In the genomic region with DNA sequence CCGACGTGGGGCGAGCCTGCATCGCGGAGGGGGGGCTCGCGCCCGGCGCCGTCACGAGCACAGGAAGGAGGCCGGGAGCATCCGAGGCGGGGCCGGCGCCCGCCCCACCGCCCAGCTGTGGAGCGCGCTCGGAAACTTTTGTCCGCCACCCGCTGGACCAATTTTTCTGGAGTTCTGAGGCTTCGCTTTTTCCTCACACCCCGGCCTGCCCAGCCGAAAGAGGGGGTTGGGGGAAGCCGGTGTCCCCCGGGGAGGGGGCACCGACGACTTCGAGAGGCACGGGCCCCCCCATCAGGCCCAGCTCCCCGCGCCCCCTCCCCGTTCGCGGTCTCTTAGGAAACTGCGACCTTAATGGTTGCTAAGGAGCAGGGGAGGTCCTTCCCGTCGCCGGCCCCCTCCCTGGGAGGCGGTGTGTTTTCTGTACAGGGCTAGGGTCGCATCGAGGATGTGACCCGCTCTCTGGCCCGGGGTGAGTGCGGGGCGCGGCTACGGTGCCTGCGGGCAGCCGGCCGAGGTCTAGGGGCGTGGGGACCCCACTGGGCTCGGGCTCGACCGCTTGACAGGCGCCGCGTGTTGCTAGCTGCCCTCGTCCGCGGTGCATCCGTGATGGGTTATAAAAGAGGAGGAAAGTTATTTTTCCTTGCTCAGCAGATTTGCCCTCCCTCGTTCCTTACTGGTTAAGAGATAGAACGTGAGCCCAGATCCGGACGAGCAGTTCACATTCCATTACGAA, we compare ENCODE assay signal across 8 mouse cellular contexts. TPM values are rescaled to one million over a fixed set of nuclear protein-coding genes. Genes with fewer than 3 reads are reported as not detected.
DNase-seq lines count a peak whose midpoint lies in the region; ATAC-seq lines count a peak whose summit lies in the region.

No protein-coding gene starts in this region.

- under 1% methylated on average over 69 of the region's 69 CpGs for WGBS in intestine, embryonic 16.5 days
- under 1% methylated on average over 66 of the region's 69 CpGs for WGBS in neural tube, embryonic 15.5 days

- peak overlapping the region; percentile 97 for H3K4me2 ChIP-seq in intestine, embryonic 16.5 days (ENCODE audit: low read depth, low read length)
- peak overlapping the region; percentile 99 for H3K4me2 ChIP-seq in neural tube, embryonic 15.5 days

- peaks cover 43% of the 10 kb centered on the region for H3K4me1 ChIP-seq in intestine, embryonic 16.5 days (ENCODE audit: control insufficient read depth, insufficient read depth, low read length)
- H3K4me1 ChIP-seq in neural tube, embryonic 15.5 days: peaks cover 44% of the 10 kb centered on the region

- H3K27me3 ChIP-seq in intestine, embryonic 16.5 days (replicated peaks; ENCODE audit: control insufficient read depth, insufficient read depth, low read length): no peaks in the 10 kb centered on the region
- peaks cover 40% of the 10 kb centered on the region for H3K27me3 ChIP-seq in neural tube, embryonic 15.5 days (replicated peaks)

- H3K9ac ChIP-seq in intestine, embryonic 16.5 days (ENCODE audit: low read depth, low read length): peak overlapping the region; percentile 95
- H3K9ac ChIP-seq in neural tube, embryonic 15.5 days (replicated peaks): peak overlapping the region; percentile 55

- H3K36me3 ChIP-seq in intestine, embryonic 16.5 days (ENCODE audit: control insufficient read depth, insufficient read depth, low read length): no peaks in the 10 kb centered on the region
- no peaks in the 10 kb centered on the region for H3K36me3 ChIP-seq in neural tube, embryonic 15.5 days

- peak overlapping the region; percentile 96 for H3K27ac ChIP-seq in intestine, embryonic 16.5 days (ENCODE audit: low read length)
- peak overlapping the region; percentile 77 for H3K27ac ChIP-seq in neural tube, embryonic 15.5 days (replicated peaks)

- H3K9me3 ChIP-seq in intestine, embryonic 16.5 days (ENCODE audit: control insufficient read depth, low read length): no peaks in the 10 kb centered on the region
- H3K9me3 ChIP-seq in neural tube, embryonic 15.5 days (replicated peaks): no peaks in the 10 kb centered on the region

- H3K4me3 ChIP-seq in intestine, embryonic 16.5 days (ENCODE audit: low read length): peak overlapping the region; percentile 91
- peak overlapping the region; percentile 54 for H3K4me3 ChIP-seq in neural tube, embryonic 15.5 days (replicated peaks)

- ATAC-seq in common myeloid progenitor, adult 5-6 weeks (replicated peaks; ENCODE audit: low read depth, poor library complexity, severe bottlenecking): peak; percentile 10; the same call in 1 of the 2 replicates
- ATAC-seq in granulocyte monocyte progenitor cell, adult 5-6 weeks (replicated peaks; ENCODE audit: poor library complexity, severe bottlenecking): peak; percentile 26
- peak; percentile 57 for ATAC-seq in intestine, embryonic 16.5 days
- ATAC-seq in neural tube, embryonic 15.5 days (ENCODE audit: low FRiP score): peak; percentile 45

- DNase-seq in layer of hippocampus, postnatal 10 days (ENCODE audit: low spot score in 2 of 2): peak; percentile 32 to 51
- DNase-seq in layer of hippocampus, adult 8-10 months (ENCODE audit: low spot score in 2 of 2): no peak
- DNase-seq in lung, adult 18-20 months: peak; percentile 68 to 73
- DNase-seq in thymus, postnatal 0 days (ENCODE audit: low spot score): peak; percentile 81

RNA-seq across cellular contexts. Expression of gene Rreb1, which starts 49.2 kb away (rescaled TPM):
- 10 to 100 TPM; 22.9 to 27.5 TPM for total RNA-seq in layer of hippocampus, postnatal 10 days (2021)
- 10 to 100 TPM; 70.8 to 99.4 (median 89.0) TPM for total RNA-seq in layer of hippocampus, adult 8-10 months (2022)
- total RNA-seq in common myeloid progenitor, adult 5-6 weeks (2017): 26.1 and 32.0 TPM in 2 replicates
- 70.6 and 91.9 TPM in 2 replicates for total RNA-seq in granulocyte monocyte progenitor cell, adult 5-6 weeks (2014; fragmentation: Nextera tagmentation)
- 25.2 and 30.9 TPM in 2 replicates for total RNA-seq in granulocyte monocyte progenitor cell, adult 5-6 weeks (2017)
- 13.7 and 14.8 TPM in 2 replicates for polyA plus RNA-seq in intestine, embryonic 16.5 days (2015; fragmentation: Nextera tagmentation; extraction: Ambion mirVana)
- polyA plus RNA-seq in neural tube, embryonic 15.5 days (2015; fragmentation: Nextera tagmentation; extraction: Ambion mirVana): 3.0 and 3.8 TPM in 2 replicates
- polyA plus RNA-seq in thymus, postnatal 0 days (2015; fragmentation: Nextera tagmentation; extraction: Ambion mirVana): 8.5 and 9.6 TPM in 2 replicates

Comparison
In these comparisons a context has a peak if more than half of its experiments do, and no peak if none do; other contexts are left out.
1. DNase-seq: peak in layer of hippocampus, postnatal 10 days (2 of 2), lung, adult 18-20 months (2 of 2) and thymus, postnatal 0 days (single experiment); none in layer of hippocampus, adult 8-10 months (0 of 2).
2. Peak in every context shown above with its lines, with median percentiles within 50 percentile points of each other: ATAC-seq.